Mouse (Mus musculus) olfactory bulb, adult 2 months (tissue): ENCODE measurements around the gene Dcaf7.

ENCODE experiments used
- CTCF ChIP-seq: fragments of 200-500 bp; IDR thresholded peaks from 2 replicates; pipeline ENCODE4 v1.5.1; 2012; ENCODE audit warnings: low read depth, mild to moderate bottlenecking, low read length, moderate library complexity; ENCODE audit not compliant: insufficient read depth
- POLR2A ChIP-seq: fragments of 200-500 bp; IDR thresholded peaks from 2 replicates; pipeline ENCODE4 v1.6.1; 2012; ENCODE audit warnings: mild to moderate bottlenecking, low read depth, low read length, moderate library complexity; ENCODE audit not compliant: insufficient read depth

- TF ChIP-seq CTCF (no peak), POLR2A (no peak)
Observed at GRCm38 (mm10) chr11:106045780-106046179, 9.1 kb downstream of the Dcaf7 start.
